30 mouse cellular contexts compared by ENCODE assay signal in the genomic region with DNA sequence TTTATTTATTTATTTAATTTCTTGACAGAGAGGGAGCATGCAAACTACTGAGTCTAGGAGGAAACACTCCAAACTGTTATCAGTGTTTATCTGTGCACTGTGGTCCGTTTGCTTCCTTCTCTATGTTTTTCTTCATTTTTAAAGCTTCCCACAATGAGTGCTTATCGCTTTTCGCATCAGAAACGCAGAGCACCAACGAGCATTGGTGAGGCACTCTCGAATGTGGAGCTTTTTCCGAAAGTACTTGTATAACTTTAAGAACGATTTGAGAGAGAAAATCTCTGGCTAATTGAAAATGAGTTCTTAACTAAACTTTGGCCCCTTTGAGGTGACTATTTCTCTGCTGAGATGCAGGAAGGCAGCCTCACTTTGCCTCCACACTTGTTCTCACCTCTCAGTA. TPM values are rescaled to one million over a fixed set of nuclear protein-coding genes. Genes with fewer than 3 reads are reported as not detected.
A peak's percentile ranks its signal among the peaks of the same experiment; 100 is the strongest.
DNase-seq lines count a peak whose midpoint lies in the region; ATAC-seq lines count a peak whose summit lies in the region.
"Had no signal": no experiment of that assay in that cellular context is flagged by ENCODE, and none has a peak within 500 bp of the region (broad histone marks: within the 10 kb centered on the region; RNA-seq: fewer than 3 reads in every experiment).

No protein-coding gene starts in this region.

- ATAC-seq in activated CD4-positive, CD25-positive, alpha-beta regulatory T cell, adult 4 months: peak; percentile 61
- peak; percentile 38 for ATAC-seq in inflammation-experienced regulatory T-cells, adult 6 months
- ATAC-seq in cerebellum, adult (ENCODE audit: insufficient number of reproducible peaks, low FRiP score, low TSS enrichment): no peak
- ATAC-seq: forebrain, embryonic 14.5 days; forebrain, postnatal 0 days; intestine, embryonic 16.5 days had no signal

- DNase-seq in thymus, postnatal 0 days (ENCODE audit: low spot score): peak; percentile 15
- no peak for DNase-seq in thymus, postnatal 14 days
- DNase-seq in CD4-positive helper T cell, adult 2 months (ENCODE audit: low read depth, low spot score): peak; percentile 67
- no peak for DNase-seq in urinary bladder, adult 2 months (ENCODE audit: low spot score)
- no peak for DNase-seq in liver
- DNase-seq: adrenal gland, adult 2 months; adrenal gland, postnatal 14 days; cerebellum, adult 11-12 months; cerebellum, adult 8-10 months; cerebellum, postnatal 10 days; cerebellum, postnatal 36 days; forebrain, postnatal 0 days; gastrocnemius, adult 2 months; gastrocnemius, postnatal 14 days; heart, adult 11 months; heart, postnatal 4 days had no signal

RNA-seq across cellular contexts. Expression of a gene that starts 24.6 kb away (rescaled TPM):
- polyA plus RNA-seq in thymus, postnatal 0 days (2015; fragmentation: Nextera tagmentation; extraction: Ambion mirVana): 3.1 and 4.3 TPM in 2 replicates
- 10 to 100 TPM; 49.7 to 55.1 TPM for polyA plus RNA-seq in activated CD4-positive, CD25-positive, alpha-beta regulatory T cell, adult 4 months (2017; shearing (Covaris generic))
- polyA plus RNA-seq in inflammation-experienced regulatory T-cells, adult 6 months (2017; shearing (Covaris generic)): 10 to 100 TPM; 65.0 to 80.7 (median 69.6) TPM
- polyA plus RNA-seq in urinary bladder, adult 2 months (2012; rRNA removed): 0.10 and 0.12 TPM in 2 replicates
- polyA plus RNA-seq: adrenal gland, adult 2 months; embryonic facial prominence, embryonic 11.5 days; embryonic facial prominence, embryonic 14.5 days; forebrain, embryonic 10.5 days; forebrain, embryonic 14.5 days; forebrain, postnatal 0 days; frontal cortex, adult 2 months; heart, embryonic 11.5 days; heart, embryonic 14.5 days; heart, postnatal 0 days; hindbrain, embryonic 11.5 days; hindbrain, embryonic 15.5 days; intestine, embryonic 16.5 days had no signal

Comparison
In these comparisons a context has a peak if more than half of its experiments do, and no peak if none do; other contexts are left out.
1. DNase-seq: peak in thymus, postnatal 0 days (single experiment) and CD4-positive helper T cell, adult 2 months (single experiment); none in thymus, postnatal 14 days (single experiment), urinary bladder, adult 2 months (single experiment) and liver (single experiment).